Mouse (Mus musculus) neural tube, embryonic 13.5 days (tissue): Measurements from ENCODE around the gene Hba-a2. TPM values are rescaled to one million over a fixed set of nuclear protein-coding genes. Genes with fewer than 3 reads are reported as not detected.
"Not testable (repeated sequence)": the region's sequence is repeated elsewhere in the genome, so short reads cannot be mapped to it uniquely, and the experiment has no call there.

ENCODE experiments used
- ATAC-seq: fragments of 200-750 bp; cut with Nextera tagmentation; 2 replicates; pipeline ENCODE4 v1.8.0; 2017; ENCODE audit warnings: low read depth, mild to moderate bottlenecking, moderate TSS enrichment, moderate library complexity
- H3K27ac ChIP-seq: fragments of 300-500 bp; sonication (generic); replicated peaks from 2 replicates; pipeline ENCODE4 v1.5.1; 2015; ENCODE audit warnings: moderate library complexity, mild to moderate bottlenecking, inconsistent platforms
- H3K27me3 ChIP-seq: fragments of 300-500 bp; sonication (generic); 2 replicates; pipeline ENCODE4 v1.6.1; 2015; ENCODE audit warnings: mild to moderate bottlenecking, inconsistent platforms
- H3K36me3 ChIP-seq: fragments of 300-500 bp; sonication (generic); 2 replicates; pipeline ENCODE4 v1.6.1; 2015; ENCODE audit warnings: mild to moderate bottlenecking, inconsistent platforms
- H3K4me1 ChIP-seq: fragments of 300-500 bp; sonication (generic); replicated peaks from 2 replicates; pipeline ENCODE4 v1.6.1; 2015; ENCODE audit warnings: inconsistent platforms
- H3K4me2 ChIP-seq: fragments of 300-500 bp; sonication (generic); 2 replicates; pipeline ENCODE4 v1.6.1; 2015; ENCODE audit warnings: inconsistent platforms, mild to moderate bottlenecking, moderate library complexity
- H3K4me3 ChIP-seq: fragments of 300-500 bp; sonication (generic); 2 replicates; pipeline ENCODE4 v1.5.1; 2015; ENCODE audit warnings: mild to moderate bottlenecking, inconsistent platforms
- H3K9ac ChIP-seq: fragments of 300-500 bp; sonication (generic); 2 replicates; pipeline ENCODE4 v1.6.1; 2015; ENCODE audit warnings: moderate library complexity, mild to moderate bottlenecking, inconsistent platforms
- H3K9me3 ChIP-seq: fragments of 300-500 bp; sonication (generic); 2 replicates; pipeline ENCODE4 v1.6.1; 2016; ENCODE audit warnings: inconsistent platforms
- WGBS: fragments of 180-500 bp; shearing (Covaris S2); methylation state at CpG from one replicate; pipeline ENCODE4 v1.1.7; 2015; 5-methylcytosine and 5-hydroxymethylcytosine counted together
- polyA plus RNA-seq: library from polyadenylated mRNA; unstranded; fragments of >200 nt; fragmentation: Nextera tagmentation; extraction: Ambion mirVana; gene quantifications from 2 replicates; pipeline ENCODE4 v1.2.1, GENCODE M21; 2015

Hba-a2 gene
- 5,548 and 5,687 TPM in 2 replicates for polyA plus RNA-seq

DNA sequence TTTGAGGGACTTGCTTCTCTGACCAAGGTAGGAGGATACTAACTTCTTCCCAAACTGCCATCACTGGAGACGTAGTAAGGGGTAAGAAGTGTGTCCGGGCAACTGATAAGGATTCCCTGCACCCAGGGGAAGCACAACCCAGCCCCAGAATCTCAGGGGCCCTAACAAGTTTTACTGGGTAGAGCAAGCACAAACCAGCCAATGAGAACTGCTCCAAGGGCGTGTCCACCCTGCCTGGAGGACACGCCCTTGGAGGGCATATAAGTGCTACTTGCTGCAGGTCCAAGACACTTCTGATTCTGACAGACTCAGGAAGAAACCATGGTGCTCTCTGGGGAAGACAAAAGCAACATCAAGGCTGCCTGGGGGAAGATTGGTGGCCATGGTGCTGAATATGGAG lies at the start of gene Hba-a2:
Gene Hba-a2, plus strand, starts transcription at position 287 of the 400 bp plus-strand sequence.
- not testable (repeated sequence) for H3K4me2 ChIP-seq, H3K9me3 ChIP-seq, H3K4me3 ChIP-seq, H3K27ac ChIP-seq, H3K9ac ChIP-seq, H3K4me1 ChIP-seq, H3K27me3 ChIP-seq, H3K36me3 ChIP-seq, ATAC-seq
- no CpG with 5 or more reads among the region's 4 CpGs for WGBS

- no peak overlapping the region for H3K9ac ChIP-seq
- peaks cover 73% of the 10 kb centered on the region for H3K36me3 ChIP-seq
- no peaks in the 10 kb centered on the region for H3K4me1 ChIP-seq
- no peak overlapping the region for H3K4me2 ChIP-seq
- no peak overlapping the region for H3K4me3 ChIP-seq
- ATAC-seq = no peak
- H3K27me3 ChIP-seq = no peaks in the 10 kb centered on the region
- no peak overlapping the region for H3K27ac ChIP-seq
- H3K9me3 ChIP-seq = no peaks in the 10 kb centered on the region
Measured at GRCm38 (mm10) chr11:32247068-32247467, 49.2 kb upstream of the Hba-a2 start.

DNA sequence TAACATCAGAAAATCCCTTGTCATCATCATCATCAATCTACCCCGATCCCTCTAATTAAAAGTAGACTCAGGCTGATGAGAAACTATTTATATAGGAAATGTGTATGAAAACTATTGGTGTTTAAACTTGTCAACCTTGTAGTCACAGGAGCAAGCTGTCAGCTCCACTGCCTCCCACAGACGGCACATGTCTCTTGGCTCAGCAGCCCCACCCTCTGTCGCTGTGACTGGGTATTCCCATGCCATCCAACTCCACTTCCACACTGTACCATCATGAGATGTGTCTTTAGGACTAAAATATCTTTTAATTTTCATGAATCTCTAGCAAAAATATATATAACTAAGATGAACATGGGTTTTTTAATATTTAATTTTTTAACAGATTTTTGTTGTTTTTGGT lies 47.9 kb upstream of the Hba-a2 start:
- H3K36me3 ChIP-seq = peaks cover 78% of the 10 kb centered on the region
- H3K4me1 ChIP-seq = no peaks in the 10 kb centered on the region
- 87% methylated on average over 3 of the region's 3 CpGs for WGBS
- no peaks in the 10 kb centered on the region for H3K9me3 ChIP-seq
- no peak for ATAC-seq
- H3K27ac ChIP-seq = no peak overlapping the region
- H3K4me2 ChIP-seq = no peak overlapping the region
- no peaks in the 10 kb centered on the region for H3K27me3 ChIP-seq
- no peak overlapping the region for H3K9ac ChIP-seq
- no peak overlapping the region for H3K4me3 ChIP-seq

DNA sequence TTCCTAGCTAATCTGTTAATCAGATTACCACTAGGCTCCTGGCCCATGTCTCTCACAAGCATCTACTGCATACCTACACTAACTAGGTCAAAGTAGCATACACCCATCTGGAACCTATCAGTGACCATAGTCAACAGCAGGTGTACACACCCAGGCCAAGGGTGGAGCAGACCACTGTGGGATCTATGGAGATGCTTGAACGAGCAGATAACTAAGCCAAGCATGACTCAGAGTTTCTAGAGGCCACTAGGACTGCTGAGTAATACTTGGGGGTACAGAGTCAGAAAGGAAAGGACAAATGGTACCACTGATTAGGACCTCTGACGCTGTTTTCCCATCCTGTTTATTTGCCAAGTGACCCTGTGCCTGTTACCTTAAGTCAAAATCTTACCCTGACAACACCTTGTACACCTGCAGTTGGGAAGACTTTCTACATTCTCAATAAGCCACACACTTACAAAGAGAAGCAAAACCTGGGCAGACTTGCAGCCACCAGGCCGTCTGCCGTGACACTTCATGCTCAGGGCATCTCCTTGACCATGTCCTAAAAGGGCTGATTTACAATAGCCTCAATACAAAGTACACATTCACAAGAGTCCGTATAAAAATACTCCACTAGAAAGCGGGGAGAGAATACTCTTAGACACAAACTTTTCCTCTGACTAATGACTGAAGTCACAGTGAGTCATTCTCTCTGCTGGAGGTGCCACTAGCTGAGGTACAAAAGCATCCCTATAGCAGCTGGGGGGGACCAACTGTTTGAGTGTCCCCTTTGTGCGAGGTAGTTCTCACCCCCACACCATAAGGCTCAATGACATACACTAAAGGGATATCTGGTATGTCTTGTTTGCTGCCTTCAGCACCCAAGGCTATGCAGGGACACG lies 45.2 kb upstream of the Hba-a2 start:
- H3K36me3 ChIP-seq = peaks cover 75% of the 10 kb centered on the region
- ATAC-seq = no peak
- no peak overlapping the region for H3K4me2 ChIP-seq
- H3K4me3 ChIP-seq = no peak overlapping the region
- no peak overlapping the region for H3K9ac ChIP-seq
- no peaks in the 10 kb centered on the region for H3K9me3 ChIP-seq
- no peaks in the 10 kb centered on the region for H3K27me3 ChIP-seq
- H3K27ac ChIP-seq = no peak overlapping the region
- whole genome bisulfite sequencing = 85% methylated on average over 8 of the region's 8 CpGs
- no peaks in the 10 kb centered on the region for H3K4me1 ChIP-seq

GRCm38 (mm10) chr11:32253121-32253520 lies 43.2 kb upstream of the Hba-a2 start:
- Histone ChIP-seq H3K4me1 (no peaks in the 10 kb centered on the region), H3K9ac (no peak overlapping the region), H3K9me3 (no peaks in the 10 kb centered on the region), H3K27me3 (no peaks in the 10 kb centered on the region), H3K4me3 (no peak overlapping the region), H3K36me3 (peaks cover 56% of the 10 kb centered on the region), H3K4me2 (no peak overlapping the region), H3K27ac (no peak overlapping the region)
- WGBS = 100% methylated on average over 1 of the region's 1 CpGs
- ATAC-seq = no peak

DNA sequence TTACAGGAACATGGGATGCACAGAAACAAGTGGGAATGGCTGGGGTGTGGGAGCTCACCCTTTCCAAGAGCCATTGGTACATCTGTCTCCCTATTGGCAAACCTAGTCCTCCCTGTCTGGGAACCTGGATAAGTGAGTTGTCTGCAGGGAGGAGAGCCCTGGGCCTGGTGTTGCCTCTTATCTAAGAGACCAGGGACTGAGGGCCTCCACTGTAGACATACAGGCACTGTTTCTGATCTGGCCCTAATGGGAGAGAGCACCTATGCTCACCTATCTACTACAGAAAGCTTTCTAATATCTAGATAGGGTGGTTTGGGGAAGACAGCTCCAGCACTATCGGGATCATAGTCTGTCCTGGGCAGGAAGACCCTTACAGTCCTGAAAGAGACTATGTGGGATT lies 40.1 kb upstream of the Hba-a2 start:
- H3K4me2 ChIP-seq = no peak overlapping the region
- no peaks in the 10 kb centered on the region; the same call in 1 of the 2 replicates for H3K4me1 ChIP-seq
- H3K36me3 ChIP-seq = peaks cover 42% of the 10 kb centered on the region
- H3K9me3 ChIP-seq = no peaks in the 10 kb centered on the region
- ATAC-seq = no peak
- H3K9ac ChIP-seq = no peak overlapping the region
- H3K4me3 ChIP-seq = no peak overlapping the region
- WGBS = 87% methylated on average over 1 of the region's 1 CpGs
- no peak overlapping the region for H3K27ac ChIP-seq
- H3K27me3 ChIP-seq = no peaks in the 10 kb centered on the region

DNA sequence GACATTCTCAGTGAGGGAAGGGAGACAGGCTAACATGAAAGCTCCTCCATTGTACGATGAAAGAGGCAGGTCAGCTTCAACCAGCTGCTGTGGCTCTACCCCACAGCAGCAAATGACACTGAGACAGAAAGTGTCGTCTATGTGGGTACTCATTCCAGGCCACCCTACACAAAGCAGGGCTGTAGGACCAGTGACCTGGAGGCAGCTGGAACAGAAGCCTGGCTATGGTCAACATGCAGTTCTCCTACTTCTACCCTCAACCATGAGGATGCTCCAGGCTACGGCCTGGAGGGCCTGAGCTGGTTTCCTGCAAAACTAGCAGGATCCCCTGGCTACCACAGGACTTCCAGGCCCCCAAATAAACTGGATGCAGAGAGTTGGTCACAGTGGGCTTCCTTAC lies 39.7 kb upstream of the Hba-a2 start:
- no peak for ATAC-seq
- 81% methylated on average over 3 of the region's 3 CpGs for WGBS
- Histone ChIP-seq H3K36me3 (peaks cover 38% of the 10 kb centered on the region), H3K4me1 (peaks cover 2% of the 10 kb centered on the region; the same call in 1 of the 2 replicates), H3K27ac (no peak overlapping the region), H3K9me3 (no peaks in the 10 kb centered on the region), H3K27me3 (no peaks in the 10 kb centered on the region), H3K4me2 (no peak overlapping the region), H3K4me3 (no peak overlapping the region), H3K9ac (no peak overlapping the region)

- ATAC-seq = no peak
Measured at GRCm38 (mm10) chr11:32262674-32263415, 33.4 kb upstream of the Hba-a2 start.

DNA sequence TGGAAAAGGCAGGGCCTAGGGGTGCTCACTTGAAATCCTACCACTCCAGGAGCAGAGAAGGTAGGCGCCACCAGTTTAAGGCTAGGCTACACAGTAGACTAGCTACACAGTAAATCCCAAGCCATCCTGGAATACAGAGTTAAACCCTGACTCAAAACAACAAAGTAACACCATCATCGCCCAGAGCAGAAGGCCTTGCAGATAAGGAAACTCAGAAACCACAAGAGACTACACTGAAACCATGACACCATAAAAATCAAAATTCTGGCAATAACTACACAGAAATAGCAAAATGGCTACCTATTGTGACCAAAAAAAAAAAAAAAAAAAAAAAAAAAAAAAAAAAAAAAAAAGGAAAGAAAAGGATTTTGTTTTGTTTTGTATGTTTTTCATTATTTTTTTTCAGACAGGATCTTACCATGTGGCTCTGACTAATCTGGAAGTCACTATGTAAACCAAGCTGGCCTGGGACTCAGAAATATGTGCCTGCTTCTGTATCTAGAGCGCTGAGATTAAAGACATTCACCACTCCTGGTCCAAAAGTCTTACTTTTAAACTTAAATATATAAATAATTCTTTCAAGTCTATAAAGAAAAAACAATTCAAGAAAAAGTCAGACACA lies 31.1 kb upstream of the Hba-a2 start:
- no peaks in the 10 kb centered on the region for H3K9me3 ChIP-seq
- H3K27me3 ChIP-seq = no peaks in the 10 kb centered on the region
- ATAC-seq = no peak
- 96% methylated on average over 3 of the region's 3 CpGs for WGBS
- peaks cover 21% of the 10 kb centered on the region for H3K4me1 ChIP-seq
- peaks cover 14% of the 10 kb centered on the region for H3K36me3 ChIP-seq
- H3K4me2 ChIP-seq = no peak overlapping the region
- H3K27ac ChIP-seq = no peak overlapping the region
- H3K9ac ChIP-seq = no peak overlapping the region
- no peak overlapping the region for H3K4me3 ChIP-seq

More at GRCm38 (mm10) chr11:32262674-32263415, 33.4 kb upstream of the Hba-a2 start:
- Histone ChIP-seq H3K4me3 (no peak overlapping the region), H3K27me3 (no peaks in the 10 kb centered on the region), H3K9ac (0 out of 2 replicates have a peak overlapping the region, but pooled peaks have one; percentile 8), H3K27ac (peak overlapping the region; percentile 24; the same call in 1 of the 2 replicates), H3K4me1 (peaks cover 16% of the 10 kb centered on the region), H3K9me3 (no peaks in the 10 kb centered on the region), H3K4me2 (no peak overlapping the region), H3K36me3 (peaks cover 17% of the 10 kb centered on the region)
- 82% methylated on average over 10 of the region's 10 CpGs for WGBS

GRCm38 (mm10) chr11:32266194-32266593 lies 30.1 kb upstream of the Hba-a2 start:
- Histone ChIP-seq H3K9ac (no peak overlapping the region), H3K27ac (no peak overlapping the region), H3K4me1 (peaks cover 21% of the 10 kb centered on the region), H3K4me3 (no peak overlapping the region), H3K27me3 (0 out of 2 replicates have a peak, but pooled peaks cover under 1% of the 10 kb centered on the region), H3K36me3 (0 out of 2 replicates have a peak, but pooled peaks cover 5% of the 10 kb centered on the region), H3K4me2 (0 out of 2 replicates have a peak overlapping the region, but pooled peaks have one; percentile 7), H3K9me3 (no peaks in the 10 kb centered on the region)
- ATAC-seq = no peak
- WGBS = 92% methylated on average over 6 of the region's 6 CpGs

DNA sequence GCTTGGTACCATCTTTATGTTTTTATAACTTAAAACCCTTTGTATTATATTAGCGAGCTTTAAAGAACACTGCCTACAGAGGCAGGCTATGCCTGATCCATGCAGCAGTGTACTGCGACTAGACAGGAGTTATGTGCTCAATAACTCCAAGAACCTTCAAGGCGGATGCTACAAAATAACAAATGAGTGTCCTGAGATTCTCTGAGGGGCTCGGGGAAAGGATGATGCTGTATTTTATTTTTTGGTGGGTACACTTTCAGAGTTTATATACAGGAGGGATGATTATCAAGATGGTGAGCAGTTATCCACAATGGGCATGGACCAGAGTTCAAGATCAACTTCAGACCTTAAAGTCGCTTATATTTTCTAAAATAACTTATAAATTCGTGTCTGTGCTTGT lies 29.5 kb upstream of the Hba-a2 start:
- Histone ChIP-seq H3K36me3 (0 out of 2 replicates have a peak, but pooled peaks cover 5% of the 10 kb centered on the region), H3K9ac (peak overlapping the region; percentile 94), H3K9me3 (no peaks in the 10 kb centered on the region), H3K4me3 (peak overlapping the region; percentile 77), H3K4me1 (peaks cover 18% of the 10 kb centered on the region), H3K27me3 (0 out of 2 replicates have a peak, but pooled peaks cover 3% of the 10 kb centered on the region), H3K27ac (peak overlapping the region; percentile 98), H3K4me2 (peak overlapping the region; percentile 60)
- 26% methylated on average over 6 of the region's 6 CpGs for WGBS
- ATAC-seq = no peak
